Mouse (Mus musculus): ENCODE measurements around the gene Amhr2.

Amhr2 gene

DNA sequence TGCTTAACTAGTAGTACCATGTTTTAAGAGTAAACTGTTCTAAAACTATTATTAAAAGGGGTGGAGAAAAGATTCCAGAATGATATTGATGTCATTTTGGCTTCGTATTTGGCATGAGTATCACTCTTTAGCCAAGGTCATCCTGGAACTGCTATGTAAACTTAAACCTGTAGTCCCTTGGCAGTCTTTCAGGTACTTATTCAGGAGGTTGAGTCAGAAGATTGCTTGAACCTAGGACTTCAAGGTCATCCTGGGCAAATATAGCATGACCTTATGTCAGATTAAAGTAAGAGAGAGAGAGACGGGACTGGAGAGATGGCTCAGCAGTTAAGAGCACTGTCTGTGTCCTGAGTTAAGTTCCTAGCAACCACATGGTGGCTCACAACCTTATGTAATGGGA, 20.5 kb upstream of the Amhr2 start:
- DNase-seq = no peak

DNA sequence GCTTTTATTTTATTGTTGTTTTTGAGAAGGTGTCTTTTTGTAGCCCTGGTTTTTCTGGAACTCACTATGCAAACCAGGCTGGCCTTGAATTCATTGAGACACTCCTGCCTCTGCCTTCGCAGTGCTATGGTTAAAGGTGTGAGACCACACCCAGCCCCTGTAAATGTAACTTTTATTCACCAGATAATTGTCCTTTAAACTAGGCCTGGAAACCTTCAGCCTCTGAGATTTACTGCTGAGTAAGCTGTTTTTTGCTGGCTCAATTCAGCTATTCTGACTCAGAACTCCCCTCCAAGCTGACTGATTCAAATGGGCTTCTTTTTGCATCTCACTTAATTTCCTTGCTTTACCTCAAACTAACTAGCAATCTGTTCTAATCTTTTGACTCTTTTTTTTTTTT, 18.2 kb upstream of the Amhr2 start:
- no peak for DNase-seq

DNA sequence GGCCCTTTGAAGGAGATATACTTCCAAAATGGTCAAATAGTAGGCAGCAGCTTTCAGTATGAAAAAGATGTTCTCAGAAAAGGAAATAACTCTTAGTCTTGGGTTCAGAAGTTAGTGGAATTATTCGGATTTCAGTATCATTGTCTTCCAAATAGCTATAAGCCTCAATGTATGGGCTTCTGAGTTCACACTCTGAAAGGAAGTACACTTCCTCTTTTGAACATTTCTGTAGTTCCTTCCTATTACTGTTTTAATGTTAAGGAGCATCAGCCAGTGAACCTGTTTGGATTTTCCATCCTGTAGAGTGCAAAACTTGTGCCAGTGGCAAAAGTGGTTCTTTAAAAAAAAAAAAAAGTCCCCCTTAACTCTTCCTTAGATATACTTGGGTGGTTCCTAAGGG, 13.1 kb upstream of the Amhr2 start:
- DNase-seq = no peak

DNA sequence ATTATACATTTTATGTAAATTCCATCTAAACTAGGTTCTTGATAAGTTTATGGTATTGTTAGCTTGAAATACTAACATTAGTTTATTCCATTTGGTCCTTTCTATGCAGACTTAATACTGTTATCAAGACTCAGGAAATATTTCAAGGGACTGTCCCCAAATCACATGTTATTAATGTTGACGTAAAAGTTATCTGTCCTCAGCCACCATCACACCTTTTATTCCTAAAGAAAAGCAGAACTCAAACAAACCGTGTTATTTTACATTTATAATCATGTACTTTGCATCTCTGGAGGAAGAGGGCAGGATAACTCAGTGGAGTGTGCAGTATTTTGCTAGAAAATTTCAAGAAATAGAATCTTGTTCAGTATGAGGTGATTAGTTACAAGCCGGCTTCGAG, 12.0 kb upstream of the Amhr2 start:
- no peak for DNase-seq

DNA sequence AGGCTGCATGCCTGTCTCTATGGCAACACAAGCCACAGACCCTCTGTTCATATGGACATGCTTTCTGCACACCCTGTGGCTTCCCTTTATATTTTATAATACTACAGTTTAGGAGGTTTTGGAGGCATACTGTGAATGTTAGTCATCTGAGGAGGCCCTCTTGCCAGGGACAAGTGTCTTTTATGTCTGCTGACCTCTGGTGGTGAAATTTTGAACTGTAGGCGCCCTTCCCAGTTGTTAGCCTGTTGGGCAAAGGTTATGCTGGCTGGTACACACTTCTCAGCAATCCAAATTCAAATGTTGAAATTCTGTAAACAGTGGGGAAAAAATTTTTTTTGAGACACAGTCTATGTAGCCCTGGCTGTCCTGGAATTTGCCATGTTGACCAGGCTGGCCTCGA, 2.7 kb upstream of the Amhr2 start:
- peak; percentile 80 for DNase-seq

DNA sequence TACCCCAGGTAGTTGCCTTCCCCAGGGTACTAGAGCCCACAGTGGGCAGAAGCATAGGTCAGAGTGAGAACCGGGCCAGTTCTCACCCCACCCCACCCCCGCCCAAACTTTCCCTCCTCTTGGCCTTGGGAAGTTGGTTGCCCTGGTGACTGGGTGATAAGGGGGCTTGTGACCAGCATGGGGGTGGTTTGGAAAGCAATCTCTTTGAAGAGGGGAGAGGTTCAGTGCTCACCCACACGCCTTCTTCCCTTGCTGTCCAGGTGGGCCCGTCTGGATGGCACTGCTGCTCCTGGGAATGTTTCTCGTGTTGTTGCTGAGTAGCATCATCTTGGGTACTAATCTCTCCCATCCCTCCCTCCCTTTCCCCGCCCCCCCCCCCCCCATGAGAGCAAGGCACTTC, 1.3 kb downstream of the Amhr2 start:
- DNase-seq = no peak

DNA sequence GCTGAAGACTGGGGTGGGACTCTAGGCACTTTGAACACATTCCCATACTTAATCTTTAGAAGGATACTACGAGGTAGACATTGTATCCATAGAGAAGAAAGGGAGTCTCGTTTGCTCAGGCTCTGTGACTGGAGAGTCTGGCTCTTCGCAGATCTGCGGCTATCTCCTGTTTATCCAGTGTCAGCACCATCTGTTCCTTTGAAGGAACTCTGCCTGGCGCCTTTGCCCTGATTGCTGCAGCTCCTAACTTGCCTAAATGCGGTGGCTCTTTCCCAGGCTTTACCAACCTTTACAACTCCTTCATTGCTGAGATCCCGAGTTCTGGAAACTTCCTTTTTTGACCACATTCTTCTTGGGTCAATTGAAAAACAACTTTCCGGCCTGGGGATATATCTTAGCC, 4.2 kb downstream of the Amhr2 start:
- no peak for DNase-seq

DNA sequence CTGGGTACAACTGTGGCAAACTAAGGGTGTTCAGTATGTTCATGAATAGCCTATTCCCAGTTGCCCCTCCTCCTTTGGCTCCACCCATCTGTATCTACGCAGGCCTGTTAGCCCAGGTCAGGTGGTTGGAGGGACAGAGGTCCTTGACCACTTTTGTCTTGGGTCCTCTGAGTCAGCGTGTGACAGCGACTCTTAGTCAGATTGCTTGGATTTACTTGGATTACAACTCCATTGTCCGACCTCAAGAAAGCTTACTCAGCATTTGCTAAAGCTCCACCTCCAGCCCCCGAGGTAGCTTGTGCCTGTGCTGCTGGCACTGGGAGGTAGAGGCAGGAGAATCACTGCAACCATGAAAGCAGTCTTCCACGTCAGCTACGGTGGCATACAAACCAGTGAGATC, 5.8 kb downstream of the Amhr2 start:
- no peak for DNase-seq

DNA sequence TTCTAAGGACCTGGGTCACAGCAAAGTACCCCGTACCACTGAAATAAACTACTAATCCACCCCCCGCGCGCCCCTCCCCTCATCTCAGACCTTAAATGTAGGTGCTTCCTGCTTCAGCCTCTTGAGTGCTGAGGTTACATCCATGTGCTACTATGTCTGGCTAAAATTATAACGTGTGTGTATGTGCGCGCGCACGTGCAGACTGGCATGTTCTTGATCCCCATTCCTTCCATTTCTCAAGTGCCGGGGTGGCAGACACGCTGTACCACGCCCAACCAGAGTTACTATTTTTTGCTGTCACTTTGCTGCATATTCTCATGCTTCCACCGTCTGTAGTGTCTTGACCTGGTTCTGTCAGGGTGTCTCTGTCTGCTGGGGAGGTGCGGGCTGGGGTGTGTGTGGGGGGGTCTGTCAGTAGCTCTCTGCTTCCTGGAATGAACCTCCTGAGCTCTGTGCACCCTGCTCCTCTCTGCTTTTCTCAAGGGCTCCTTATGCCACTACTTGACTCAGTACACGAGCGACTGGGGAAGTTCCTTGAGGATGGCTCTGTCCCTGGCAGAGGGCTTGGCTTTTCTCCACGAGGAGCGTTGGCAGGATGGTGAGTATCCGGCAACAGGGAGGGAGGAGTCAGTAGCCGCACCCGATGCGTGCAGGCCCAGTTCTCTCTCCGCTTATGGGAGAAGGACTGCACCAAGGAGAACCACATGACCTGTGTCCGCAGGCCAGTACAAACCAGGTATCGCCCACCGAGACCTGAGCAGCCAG, 6.7 kb downstream of the Amhr2 start:
- no peak for DNase-seq

DNA sequence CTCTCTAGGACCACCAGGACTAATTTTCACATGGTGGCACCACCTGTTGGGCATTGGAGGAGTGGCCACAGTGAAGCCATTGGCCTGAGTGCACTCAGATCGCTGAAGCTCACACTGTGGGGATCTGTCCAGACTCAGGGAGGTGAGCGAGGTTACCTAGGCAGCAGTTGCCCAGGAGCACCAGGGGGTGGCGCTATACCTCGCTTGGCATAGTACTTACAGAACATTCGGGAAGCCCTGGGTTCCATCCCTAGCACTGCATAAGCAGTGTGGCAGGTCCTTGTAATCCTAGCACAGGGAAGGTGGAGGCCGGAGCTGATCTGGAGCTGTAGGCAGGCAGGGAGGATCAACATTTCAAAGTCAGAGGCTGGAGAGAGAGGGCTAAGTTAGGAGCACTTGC, 10.8 kb downstream of the Amhr2 start:
- no peak for DNase-seq

DNA sequence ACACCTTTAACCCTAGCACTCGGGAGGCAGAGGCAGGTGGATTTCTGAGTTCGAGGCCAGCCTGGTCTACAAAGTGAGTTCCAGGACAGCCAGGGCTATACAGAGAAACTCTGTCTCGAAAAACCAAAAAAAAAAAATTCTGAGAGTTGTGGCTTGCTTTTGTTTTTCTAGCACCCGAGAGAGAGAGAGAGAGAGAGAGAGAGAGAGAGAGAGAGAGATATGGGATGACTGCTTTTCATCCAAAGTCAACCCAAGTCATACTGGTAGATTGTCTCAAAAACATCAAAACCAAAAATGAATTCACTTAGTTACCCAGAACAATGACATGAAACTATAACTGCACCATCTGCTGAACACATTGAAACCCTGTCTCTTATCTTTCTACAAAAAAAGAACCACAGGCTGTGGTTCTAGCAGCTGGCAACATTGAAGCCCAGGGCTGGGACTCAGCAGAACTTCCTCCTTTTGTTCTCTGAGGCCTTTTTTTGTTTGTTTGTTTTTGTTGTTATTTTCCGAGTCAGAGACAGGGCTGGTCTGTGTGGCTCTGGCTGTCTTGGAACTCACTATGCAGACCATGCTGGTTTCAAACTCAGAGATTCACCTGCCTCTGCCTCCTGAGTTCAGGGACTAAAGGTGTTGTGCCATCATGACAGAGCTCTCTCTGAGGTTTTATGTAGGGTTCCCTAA, 13.0 kb downstream of the Amhr2 start:
- no peak for DNase-seq

DNA sequence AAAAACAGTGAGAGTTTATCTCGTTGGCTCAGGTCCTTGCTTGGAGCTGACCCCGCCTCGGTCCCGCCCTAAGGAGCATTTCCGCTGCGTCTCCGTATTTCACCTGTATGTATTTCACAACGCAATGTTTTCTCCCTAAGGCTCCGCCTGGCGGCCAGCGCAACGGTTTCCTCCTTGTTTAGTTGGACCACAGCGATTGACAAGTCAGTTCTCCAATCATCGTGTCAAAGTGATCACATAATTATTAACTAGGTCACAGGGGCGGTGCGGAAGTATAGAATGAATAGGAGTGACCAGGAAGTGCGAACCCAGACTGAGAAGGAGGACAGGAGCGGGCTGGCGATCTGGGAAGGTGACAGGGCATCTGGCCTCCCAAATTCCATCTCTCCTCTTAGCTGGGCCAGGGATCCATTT, 13.7 kb downstream of the Amhr2 start, which contains the start of gene Prr13:
Gene Prr13, plus strand, starts transcription at position 125 of the 414 bp plus-strand sequence.
- peak; percentile 83 for DNase-seq

DNA sequence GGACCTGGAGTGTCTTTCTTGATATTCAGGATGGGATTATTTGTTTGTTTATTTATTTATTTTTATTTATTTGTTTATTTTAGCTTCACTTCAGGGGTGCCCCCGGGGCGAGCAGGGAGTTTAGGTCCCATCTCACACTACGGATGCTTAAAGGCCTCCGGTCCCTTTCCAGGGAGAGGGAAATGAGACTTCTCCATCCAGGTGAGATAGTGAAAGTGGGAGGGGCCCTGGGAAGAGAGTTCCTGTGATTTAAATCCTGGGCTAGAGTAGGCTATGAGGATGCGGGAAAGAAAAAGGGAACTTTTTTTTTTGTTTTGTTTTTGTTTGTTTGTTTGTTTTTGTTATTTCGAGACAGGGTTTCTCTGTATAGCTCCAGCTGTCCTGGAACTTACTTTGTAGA, 14.2 kb downstream of the Amhr2 start:
- no peak for DNase-seq

DNA sequence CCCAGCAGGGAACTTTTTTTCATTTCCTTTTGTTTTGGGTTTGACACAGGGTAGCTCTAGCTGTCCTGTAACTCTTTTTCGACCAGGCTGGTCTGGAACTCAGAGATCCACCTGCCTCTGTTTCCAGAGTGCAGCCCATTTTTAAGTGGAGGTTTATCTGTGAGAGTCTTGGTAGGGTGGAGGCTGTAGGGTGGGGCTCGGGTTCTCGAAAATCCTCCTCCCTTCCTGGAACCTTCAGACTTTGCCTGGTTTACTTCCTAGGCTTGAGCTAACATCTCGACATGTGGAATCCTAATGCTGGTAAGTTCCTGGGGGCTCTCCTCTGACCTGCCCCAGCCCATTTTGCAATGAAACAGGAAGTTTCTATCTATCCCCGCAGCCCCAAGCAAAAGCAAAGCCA, 14.7 kb downstream of the Amhr2 start:
- DNase-seq = no peak

DNA sequence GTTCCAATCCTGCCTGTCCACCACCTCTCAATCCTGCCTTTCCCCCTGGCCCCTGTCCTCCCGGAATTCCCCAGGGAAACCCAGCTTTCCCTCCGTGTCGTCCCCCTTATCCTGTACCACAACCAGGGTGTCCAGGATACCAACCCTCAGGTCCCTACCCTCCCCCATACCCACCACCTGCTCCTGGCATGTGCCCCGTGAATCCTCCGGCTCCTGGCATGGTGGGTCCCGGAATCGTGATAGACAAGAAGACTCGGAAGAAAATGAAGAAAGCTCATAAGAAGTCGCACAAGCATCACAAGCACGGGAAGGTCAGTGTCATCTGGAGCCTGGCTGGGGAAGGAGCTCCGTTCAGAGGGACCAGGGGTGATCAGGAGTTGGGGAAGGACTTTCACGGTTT, 15.2 kb downstream of the Amhr2 start:
- DNase-seq = no peak

DNA sequence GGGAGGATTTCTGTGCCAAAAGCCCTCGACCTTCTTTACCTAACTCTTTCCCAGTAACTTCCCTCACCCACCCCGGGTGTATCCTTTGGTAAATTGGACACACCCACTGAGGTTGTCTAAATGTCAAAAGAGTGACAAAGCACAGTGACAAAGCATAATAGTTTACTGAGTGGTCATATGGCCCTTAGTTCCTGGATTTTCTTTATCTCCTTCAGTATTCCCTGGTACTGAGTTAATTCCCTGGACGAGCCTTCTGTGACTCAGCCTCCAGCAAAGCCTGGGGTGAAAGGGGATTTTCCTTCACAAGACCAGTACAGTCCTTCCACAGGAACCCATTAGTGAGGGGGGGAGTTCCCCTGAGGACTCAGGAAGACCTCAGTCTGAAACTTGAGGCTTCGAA, 15.8 kb downstream of the Amhr2 start:
- no peak for DNase-seq

DNA sequence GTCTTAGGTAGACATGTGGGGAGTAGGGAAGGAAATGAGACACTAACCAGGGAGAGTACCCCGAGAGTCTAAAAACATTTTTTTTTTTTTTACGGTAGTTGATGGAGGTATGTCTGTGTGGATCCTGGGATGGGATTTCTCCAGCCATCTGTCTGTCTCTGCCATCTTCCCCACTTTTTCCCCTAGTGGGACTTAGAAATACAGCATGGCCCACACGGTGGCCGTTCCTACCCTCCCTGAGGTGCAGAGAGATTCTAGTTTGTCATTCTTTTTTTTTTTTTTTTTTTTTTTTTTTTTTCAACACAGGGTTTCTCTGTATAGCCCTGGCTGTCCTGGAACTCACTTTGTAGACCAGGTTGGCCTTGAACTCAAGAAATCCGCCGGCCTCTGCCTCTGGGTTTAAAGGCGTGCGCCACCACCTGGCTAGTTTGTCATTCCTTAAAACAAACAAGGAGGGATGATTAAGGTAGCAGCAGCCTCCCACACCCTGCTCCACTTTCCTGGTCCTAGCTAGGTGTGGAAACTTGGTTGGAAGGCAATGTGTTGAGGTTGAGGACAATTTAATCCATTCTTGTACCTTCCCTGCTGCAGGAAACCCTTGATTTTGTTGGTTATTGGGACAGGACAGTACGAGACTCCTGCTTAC, 16.4 kb downstream of the Amhr2 start:
- no peak for DNase-seq

DNA sequence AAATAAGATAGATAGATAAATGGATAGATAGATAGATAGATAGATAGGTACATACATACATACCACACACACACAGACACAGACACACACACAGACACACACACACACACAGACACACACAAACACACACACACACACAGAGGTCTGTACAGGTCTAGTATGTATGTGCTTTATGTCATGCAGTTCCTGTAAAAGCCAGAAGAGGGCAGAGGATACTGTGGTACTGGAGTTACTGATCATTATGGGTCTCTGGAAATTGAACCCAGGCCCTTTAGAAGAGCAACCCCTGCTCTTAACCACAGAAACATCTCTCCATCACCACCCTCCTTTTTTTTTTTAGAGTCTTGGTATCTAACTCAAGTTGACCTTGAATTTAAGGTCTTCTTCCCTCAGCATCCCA, 18.5 kb downstream of the Amhr2 start:
- DNase-seq = no peak

DNA sequence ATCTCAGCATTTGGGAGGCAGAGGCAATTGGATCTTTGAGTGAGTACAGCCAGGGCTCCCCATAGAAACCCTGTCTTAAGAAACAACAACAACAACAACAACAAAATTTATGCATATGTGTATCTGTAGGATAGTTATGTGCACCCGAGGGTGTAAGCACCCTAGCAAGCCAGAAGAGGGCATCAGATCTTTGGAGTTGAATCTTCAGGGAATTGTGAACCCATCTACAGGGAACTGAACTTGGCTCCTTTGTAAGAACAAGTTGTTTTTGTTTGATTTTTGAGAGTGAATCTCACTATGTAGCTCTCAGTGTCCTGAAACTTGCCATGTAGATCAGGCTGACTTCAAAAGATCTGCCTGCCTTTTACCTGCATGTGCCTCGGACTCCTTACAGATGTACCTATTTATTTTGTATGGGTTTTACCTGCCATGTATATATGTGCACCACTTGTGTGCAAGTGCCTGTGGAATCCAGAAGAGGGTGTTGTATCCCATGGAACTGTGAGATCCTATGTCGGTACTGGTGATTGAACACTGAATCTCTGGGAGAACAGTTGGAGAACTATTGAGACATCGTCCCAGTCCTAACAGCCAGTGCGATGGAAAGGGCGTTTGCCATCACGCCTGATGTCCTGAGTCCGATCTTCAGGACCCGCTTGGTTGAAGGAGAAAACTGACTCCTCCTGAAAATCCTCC, 23.7 kb downstream of the Amhr2 start:
- DNase-seq = no peak

DNA sequence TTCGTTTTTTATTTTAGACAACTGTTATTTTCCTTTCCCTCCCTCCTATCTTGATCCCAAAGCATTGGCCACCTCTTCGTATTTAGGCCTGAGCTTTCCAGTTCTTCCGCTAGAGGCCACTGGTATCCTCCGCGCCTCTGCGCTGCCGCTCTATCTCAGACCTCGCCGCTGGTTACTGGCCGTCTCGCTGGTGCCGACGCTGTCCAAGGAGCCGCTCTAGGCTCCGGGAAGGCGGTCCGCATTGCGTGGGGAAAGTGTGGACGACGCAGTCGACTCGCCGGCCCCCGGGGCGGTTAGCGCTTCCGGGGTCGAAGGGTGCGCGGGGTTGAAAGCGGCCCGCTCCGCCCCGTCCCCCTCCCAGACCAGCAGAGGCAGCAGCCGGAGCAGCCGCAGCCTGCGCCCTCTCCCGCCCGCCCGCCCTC, 25.0 kb downstream of the Amhr2 start, which contains the start of gene Pcbp2:
Gene Pcbp2, plus strand, starts transcription at position 357 of the 422 bp plus-strand sequence.
- DNase-seq = peak; percentile 96

DNA sequence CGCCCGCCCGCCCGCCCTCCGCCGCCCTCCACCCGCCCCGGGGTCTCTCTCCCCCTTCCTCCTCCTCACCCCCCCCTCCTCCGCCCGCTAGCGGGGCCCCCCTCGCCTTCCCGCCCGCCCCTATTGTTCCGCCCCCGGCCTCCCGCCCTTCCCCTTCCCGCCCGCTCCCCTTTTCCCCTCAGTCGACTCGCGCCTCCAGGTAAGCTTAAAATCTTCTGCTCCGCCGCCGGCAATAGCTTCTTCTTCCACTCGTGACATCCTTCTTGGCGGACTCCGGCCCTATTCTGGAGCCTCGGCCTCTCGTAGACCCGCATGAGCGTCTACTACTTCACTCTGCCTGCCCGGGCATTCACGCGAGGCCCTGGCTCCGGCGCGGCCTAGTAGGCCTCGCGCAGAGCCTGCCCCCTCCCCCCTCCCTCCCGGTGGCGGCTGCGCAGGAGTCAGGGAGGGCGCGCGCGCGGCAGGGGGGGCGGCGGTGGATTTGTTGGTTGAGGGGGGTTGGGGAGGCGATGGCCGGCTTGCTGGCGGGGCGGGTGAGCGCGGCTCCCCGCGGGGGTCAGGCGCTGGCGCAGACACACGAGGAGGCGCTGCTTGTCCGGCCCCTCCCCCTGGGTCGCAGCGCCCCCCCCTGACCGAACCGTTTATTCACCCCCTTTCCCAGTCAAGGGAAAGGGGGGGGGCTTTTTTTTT, 25.6 kb downstream of the Amhr2 start:
- peak; percentile 82 for DNase-seq

DNA sequence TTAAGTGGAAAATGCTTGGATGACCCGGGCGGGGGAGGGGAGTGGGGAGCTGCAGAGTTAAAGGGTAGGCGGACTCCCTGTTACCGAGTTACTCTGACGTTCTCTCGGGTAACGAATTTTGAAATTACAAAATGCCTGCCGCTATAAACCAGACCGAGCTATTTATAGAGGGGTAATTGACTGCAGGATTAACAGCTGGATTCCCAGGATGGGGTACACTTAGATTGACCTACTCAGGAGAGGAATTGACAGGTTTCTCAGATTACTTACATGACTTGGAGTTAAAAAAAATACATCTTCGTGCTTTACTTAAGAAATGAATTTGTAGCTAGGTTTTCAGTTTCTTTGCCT, 26.1 kb downstream of the Amhr2 start:
- no peak for DNase-seq

DNA sequence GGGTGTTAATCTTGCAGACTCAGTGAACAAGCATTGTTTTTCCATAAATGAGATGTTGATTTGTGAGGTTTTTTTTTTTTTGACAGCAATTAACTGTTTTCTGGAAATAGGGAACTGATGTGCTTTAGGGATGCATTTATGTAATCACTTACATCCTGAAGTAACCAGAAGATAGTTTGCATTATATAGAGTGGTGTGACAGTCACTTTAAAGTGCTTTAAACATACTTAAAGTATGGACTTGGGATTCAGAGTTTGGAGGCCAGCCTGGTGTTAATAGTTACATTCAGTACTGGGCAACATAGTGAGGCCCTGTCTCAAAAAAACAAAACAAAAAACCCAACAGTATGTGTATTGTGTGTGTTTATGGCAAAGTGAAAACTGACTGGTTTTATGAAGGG, 26.6 kb downstream of the Amhr2 start:
- no peak for DNase-seq

All from right cerebral cortex, postnatal 14 days (tissue).